Mouse (Mus musculus): ENCODE results near the gene Mybpc2. TPM values are rescaled to one million over a fixed set of nuclear protein-coding genes. Genes with fewer than 3 reads are reported as not detected.
A peak's percentile ranks its signal among the peaks of the same experiment; 100 is the strongest.

The Mybpc2 gene
- total RNA-seq, 2 experiments from 2014 or later = not detected

GRCm38 (mm10) chr7:44527483-44528398 is 3.3 kb upstream of the Mybpc2 start:
- Histone ChIP-seq H3K4me3 (peak overlapping the region; percentile 54), H3K27ac (peak overlapping the region; percentile 89)
- peak; percentile 87 for TF ChIP-seq CTCF (conservative IDR thresholded peaks at IDR 0.05)

DNA sequence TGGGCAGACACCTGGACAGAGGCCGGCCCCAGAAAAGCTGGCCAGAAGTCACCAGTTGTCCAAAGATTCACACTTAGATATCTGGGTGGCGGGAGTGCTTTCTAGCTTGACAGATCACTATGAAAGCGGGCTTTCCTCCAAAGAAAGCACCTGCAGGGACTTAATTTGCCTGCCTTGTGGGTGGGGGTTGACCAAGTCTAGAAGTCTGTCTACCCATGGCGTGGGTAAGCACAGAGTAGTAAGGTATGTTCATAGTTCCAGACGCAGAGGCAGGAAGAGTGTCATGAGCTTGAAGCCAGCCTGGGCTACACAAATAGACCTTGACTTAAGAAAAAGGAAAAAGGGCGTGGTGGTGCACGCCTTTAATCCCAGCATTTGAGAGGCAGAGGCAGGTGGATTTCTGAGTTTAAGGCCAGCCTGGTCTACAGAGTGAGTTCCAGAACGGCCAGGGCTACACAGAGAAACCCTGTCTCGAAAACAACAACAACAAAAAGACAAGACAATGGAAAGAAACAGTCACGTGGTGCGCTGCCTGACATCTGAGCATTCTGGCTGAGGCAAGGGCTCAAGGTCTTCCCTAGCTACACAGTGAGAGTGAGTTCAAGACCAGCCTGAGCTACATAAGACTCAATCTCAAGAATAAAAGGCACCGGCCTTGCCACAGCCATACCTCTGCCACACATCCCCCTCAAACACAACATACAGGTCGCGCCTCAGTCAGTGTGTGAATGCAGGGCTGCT is 2.1 kb upstream of the Mybpc2 start:
- no peak for DNase-seq (ENCODE audit: low spot score in 2 of 2)
- no peak for TF ChIP-seq CTCF (conservative IDR thresholded peaks at IDR 0.05)

More at GRCm38 (mm10) chr7:44527483-44528398, 3.3 kb upstream of the Mybpc2 start:
- DNase-seq (ENCODE audit: low spot score in 2 of 2) = peak; percentile 69 to 78

GRCm38 (mm10) chr7:44525126-44525832 is 823 bp upstream of the Mybpc2 start:
- no peak for TF ChIP-seq CTCF (conservative IDR thresholded peaks at IDR 0.05)
- Histone ChIP-seq H3K27ac (no peak overlapping the region), H3K4me3 (peak overlapping the region; percentile 9; the same call in 1 of the 2 replicates)
- DNase-seq (ENCODE audit: low spot score in 2 of 2) = peak; percentile 26 to 48

More for the DNA sequence above, 2.1 kb upstream of the Mybpc2 start:
- no peak overlapping the region for H3K4me3 ChIP-seq
- H3K27ac ChIP-seq = no peak overlapping the region

- DNase-seq (ENCODE audit: low spot score in 2 of 2) = no peak
- TF ChIP-seq CTCF (conservative IDR thresholded peaks at IDR 0.05) = no peak
- no peak overlapping the region for H3K27ac ChIP-seq
- no peak overlapping the region for H3K4me3 ChIP-seq
Observed at GRCm38 (mm10) chr7:44523056-44523455, 1.4 kb downstream of the Mybpc2 start.

DNA sequence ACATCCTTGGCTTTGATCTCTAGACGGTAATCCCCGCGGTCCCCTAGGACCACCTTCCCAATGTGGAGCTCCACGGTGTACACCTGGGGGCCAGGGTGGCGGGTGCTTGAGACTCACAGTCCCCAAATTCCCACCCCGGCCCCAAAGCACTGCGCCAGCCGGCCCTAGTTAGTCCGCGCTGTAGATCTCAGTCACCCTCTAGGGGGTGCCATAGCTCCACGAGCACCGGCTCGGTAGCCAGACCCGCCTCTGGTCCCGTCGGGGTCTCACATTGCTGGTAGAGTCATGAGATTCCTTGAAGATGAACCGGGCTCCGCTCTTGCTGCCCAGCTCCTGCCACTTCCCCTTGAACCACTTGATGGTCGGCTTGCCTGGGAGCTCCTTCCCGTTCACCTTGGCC is 2.7 kb downstream of the Mybpc2 start:
- Histone ChIP-seq H3K27ac (no peak overlapping the region), H3K4me3 (no peak overlapping the region)
- TF ChIP-seq CTCF (conservative IDR thresholded peaks at IDR 0.05) = peak; percentile 85
- DNase-seq (ENCODE audit: low spot score in 2 of 2) = peak; percentile 33 to 56

GRCm38 (mm10) chr7:44520990-44521389 is 3.5 kb downstream of the Mybpc2 start:
- Histone ChIP-seq H3K4me3 (no peak overlapping the region), H3K27ac (no peak overlapping the region)
- no peak for TF ChIP-seq CTCF (conservative IDR thresholded peaks at IDR 0.05)
- DNase-seq (ENCODE audit: low spot score in 2 of 2) = no peak

- DNase-seq (ENCODE audit: low spot score in 2 of 2) = no peak
- peak; percentile 57 for TF ChIP-seq CTCF (conservative IDR thresholded peaks at IDR 0.05)
- Histone ChIP-seq H3K4me3 (no peak overlapping the region), H3K27ac (no peak overlapping the region)
Observed at GRCm38 (mm10) chr7:44519240-44519913, 5.1 kb downstream of the Mybpc2 start.

- H3K27ac ChIP-seq = no peak overlapping the region
- H3K4me3 ChIP-seq = no peak overlapping the region
- DNase-seq (ENCODE audit: low spot score in 2 of 2) = no peak
- no peak for TF ChIP-seq CTCF (conservative IDR thresholded peaks at IDR 0.05)
Observed at GRCm38 (mm10) chr7:44507491-44507890, 17.0 kb downstream of the Mybpc2 start.

DNA sequence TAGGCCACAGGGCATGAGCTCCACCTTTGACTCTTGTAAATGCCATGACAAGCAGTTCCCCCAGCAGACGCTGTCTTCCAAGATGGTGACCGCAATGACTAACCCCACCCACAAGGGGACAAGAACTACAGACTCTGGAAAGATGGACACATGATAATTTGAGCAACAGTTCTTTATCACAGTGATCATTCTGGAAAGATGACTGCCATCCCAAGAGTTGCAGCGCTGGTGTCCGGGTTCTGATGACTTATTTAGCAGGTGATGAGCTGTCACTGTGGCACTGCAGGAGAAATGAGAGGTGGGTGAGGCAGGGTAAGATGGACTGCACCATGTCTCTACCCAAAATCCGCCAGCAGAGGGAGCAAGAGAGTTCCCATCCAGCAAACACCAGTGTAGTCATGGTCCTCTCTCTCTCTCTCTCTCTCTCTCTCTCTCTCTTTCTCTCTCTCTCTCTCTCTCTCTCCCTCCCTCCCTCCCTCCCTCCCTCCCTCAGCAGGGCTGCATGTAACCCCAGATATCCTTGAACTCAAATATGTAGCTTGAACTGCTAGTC is 22.8 kb downstream of the Mybpc2 start:
- no peak overlapping the region for H3K4me3 ChIP-seq
- H3K27ac ChIP-seq = no peak overlapping the region
- DNase-seq (ENCODE audit: low spot score in 2 of 2) = peak; percentile 67 to 85
- TF ChIP-seq CTCF (conservative IDR thresholded peaks at IDR 0.05) = peak; percentile 76

DNA sequence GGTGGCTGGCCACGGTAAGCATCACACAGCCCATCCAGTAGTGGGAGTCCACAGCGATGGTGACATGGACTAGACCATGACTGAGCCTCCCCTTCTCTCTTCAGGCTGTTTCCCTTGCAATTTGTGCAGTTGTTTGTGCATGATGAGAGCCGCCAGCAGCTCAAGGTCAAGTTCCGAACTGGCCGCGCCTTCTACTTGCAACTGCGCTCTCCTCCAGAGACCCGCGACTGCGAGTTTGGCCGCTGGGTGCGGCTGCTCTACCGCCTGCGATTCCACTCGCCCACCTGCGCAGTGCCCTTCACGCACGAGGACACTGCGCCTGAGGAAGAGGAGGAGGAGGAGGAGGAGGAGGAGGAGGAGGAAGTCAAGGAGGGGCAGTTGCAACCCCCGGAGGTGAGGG is 24.4 kb downstream of the Mybpc2 start:
- no peak for TF ChIP-seq CTCF (conservative IDR thresholded peaks at IDR 0.05)
- no peak for DNase-seq (ENCODE audit: low spot score in 2 of 2)
- Histone ChIP-seq H3K27ac (no peak overlapping the region), H3K4me3 (no peak overlapping the region)

DNA sequence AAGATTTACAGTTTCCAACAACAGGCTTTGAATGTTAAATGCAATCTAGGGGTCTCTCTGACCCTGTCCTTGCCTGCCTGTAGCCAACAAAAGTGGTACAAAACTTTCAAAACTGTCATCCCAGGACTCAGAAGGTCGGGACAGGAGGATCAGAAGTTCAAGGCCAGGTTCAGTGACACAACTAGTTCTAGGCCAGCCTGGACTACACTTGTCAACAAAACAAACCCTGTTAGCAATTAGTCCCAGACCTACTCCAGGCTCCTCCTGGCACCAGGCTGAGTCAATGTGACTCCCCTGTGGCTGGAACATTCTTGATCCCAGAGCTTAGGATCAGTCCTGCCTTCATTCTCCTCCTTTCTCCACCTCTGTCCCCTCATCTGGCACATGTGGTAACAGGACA is 25.5 kb downstream of the Mybpc2 start:
- no peak for TF ChIP-seq CTCF (conservative IDR thresholded peaks at IDR 0.05)
- Histone ChIP-seq H3K4me3 (no peak overlapping the region), H3K27ac (no peak overlapping the region)
- no peak for DNase-seq (ENCODE audit: low spot score in 2 of 2)
